Mouse (Mus musculus) kidney, postnatal 0 days (tissue): ENCODE measurements around the gene Zfp780b. TPM values are rescaled to one million over a fixed set of nuclear protein-coding genes. Genes with fewer than 3 reads are reported as not detected.
"Not testable (repeated sequence)": the region's sequence is repeated elsewhere in the genome, so short reads cannot be mapped to it uniquely, and the experiment has no call there.

Source experiments
- ATAC-seq: fragments of 200-750 bp; cut with Nextera tagmentation; replicated peaks from 2 replicates; pipeline ENCODE4 v1.8.0; 2017; ENCODE audit warnings: low read depth, moderate number of reproducible peaks, moderate TSS enrichment, moderate library complexity; ENCODE audit not compliant: low FRiP score
- DNase-seq: peaks from one replicate; pipeline ENCODE4 v3.0.0-alpha.2; 2016; ENCODE audit warnings: low spot score
- H3K27ac ChIP-seq: fragments of 300-500 bp; sonication (generic); 2 replicates; pipeline ENCODE4 v1.5.1; 2014; ENCODE audit warnings: mild to moderate bottlenecking
- H3K27me3 ChIP-seq: fragments of 300-500 bp; sonication (generic); 2 replicates; pipeline ENCODE4 v1.6.1; 2014; ENCODE audit warnings: low read length, mixed read lengths; ENCODE audit not compliant: insufficient read depth
- H3K36me3 ChIP-seq: fragments of 300-500 bp; sonication (generic); 2 replicates; pipeline ENCODE4 v1.6.1; 2014; ENCODE audit warnings: low read length, mixed read lengths; ENCODE audit not compliant: insufficient read depth
- H3K4me1 ChIP-seq: fragments of 300-500 bp; sonication (generic); replicated peaks from 2 replicates; pipeline ENCODE4 v1.6.1; 2014; ENCODE audit warnings: antibody characterized with exemption, low read length, mixed read lengths; ENCODE audit not compliant: insufficient read depth
- H3K4me2 ChIP-seq: fragments of 300-500 bp; sonication (generic); 2 replicates; pipeline ENCODE4 v1.6.1; 2014; ENCODE audit warnings: mild to moderate bottlenecking, low read length, moderate library complexity, mixed read lengths
- H3K4me3 ChIP-seq: fragments of 300-500 bp; sonication (generic); replicated peaks from 2 replicates; pipeline ENCODE4 v1.5.1; 2014; ENCODE audit warnings: low read depth, low read length
- H3K9ac ChIP-seq: fragments of 300-500 bp; sonication (generic); 2 replicates; pipeline ENCODE4 v1.6.1; 2014; ENCODE audit warnings: low read depth, low read length
- H3K9me3 ChIP-seq: fragments of 300-500 bp; sonication (generic); replicated peaks from 2 replicates; pipeline ENCODE4 v1.6.1; 2016; ENCODE audit warnings: low read length, inconsistent platforms, mixed read lengths
- CTCF ChIP-seq: IDR thresholded peaks from 2 replicates; pipeline ENCODE4 v1.5.1; 2016; ENCODE audit warnings: antibody characterized with exemption, low read depth, mild to moderate bottlenecking, moderate library complexity
- whole genome bisulfite sequencing: fragments of 180-500 bp; shearing (Covaris S2); extraction: QIAGEN DNeasy Blood & Tissue Kit; methylation state at CpG from one replicate; pipeline ENCODE4 v1.1.7; 2014; 5-methylcytosine and 5-hydroxymethylcytosine counted together
- polyA plus RNA-seq: library from polyadenylated mRNA; unstranded; fragments of >200 nt; fragmentation: Nextera tagmentation; extraction: Ambion mirVana; gene quantifications from 2 replicates; pipeline ENCODE4 v1.2.1, GENCODE M21; 2015

Zfp780b gene
- polyA plus RNA-seq, 1 experiment from 2014 or later = 9.4 TPM

GRCm38 (mm10) chr7:27941869-27942268, 37.1 kb downstream of the Zfp780b start:
- DNase-seq, H3K36me3 ChIP-seq, H3K9ac ChIP-seq, ATAC-seq, H3K9me3 ChIP-seq, H3K4me3 ChIP-seq, H3K4me1 ChIP-seq, H3K27me3 ChIP-seq, H3K4me2 ChIP-seq, H3K27ac ChIP-seq: not testable (repeated sequence)
- 45% methylated on average over 5 of the region's 7 CpGs for WGBS
- TF ChIP-seq CTCF = peak; percentile 32

GRCm38 (mm10) chr7:27933800-27934158, 45.2 kb downstream of the Zfp780b start:
- H3K4me2 ChIP-seq = peak overlapping the region; percentile 49
- WGBS = 14% methylated on average over 1 of the region's 9 CpGs
- H3K36me3 ChIP-seq, H3K27ac ChIP-seq, ATAC-seq, H3K9me3 ChIP-seq, H3K4me1 ChIP-seq, DNase-seq, H3K9ac ChIP-seq, H3K4me3 ChIP-seq, H3K27me3 ChIP-seq: not testable (repeated sequence)

GRCm38 (mm10) chr7:27933050-27933799, 45.7 kb downstream of the Zfp780b start:
- Histone ChIP-seq H3K4me3 (no peak overlapping the region), H3K27me3 (no peaks in the 10 kb centered on the region), H3K4me2 (peak overlapping the region; percentile 49), H3K4me1 (0 out of 2 replicates have a peak, but pooled peaks cover 5% of the 10 kb centered on the region), H3K27ac (no peak overlapping the region), H3K9me3 (no peaks in the 10 kb centered on the region), H3K36me3 (no peaks in the 10 kb centered on the region), H3K9ac (peak overlapping the region; percentile 42; the same call in 1 of the 2 replicates)
- 18% methylated on average over 7 of the region's 7 CpGs for WGBS
- DNase-seq (peak; percentile 10), ATAC-seq (no peak)
- TF ChIP-seq CTCF = no peak

GRCm38 (mm10) chr7:27928818-27929695, 49.9 kb downstream of the Zfp780b start, which contains the start of gene Zfp974:
TSS of gene Zfp974 (minus strand) at chr7:27929460.
- peak within 1 kb of the TSS; percentile 78 for H3K4me2 ChIP-seq
- 0 out of 2 replicates have a peak, but pooled peaks have one; percentile 10 for TF ChIP-seq CTCF
- peak; percentile 91 for DNase-seq
- H3K4me1 ChIP-seq = 0 out of 2 replicates have a peak, but pooled peaks cover 6% of the 10 kb centered on the region
- no peaks in the 10 kb centered on the region for H3K27me3 ChIP-seq
- H3K9ac ChIP-seq = peak within 1 kb of the TSS; percentile 84
- peak within 1 kb of the TSS; percentile 54; the same call in 1 of the 2 replicates for H3K27ac ChIP-seq
- WGBS = 4% methylated on average over 40 of the region's 40 CpGs
- no peaks in the 10 kb centered on the region for H3K36me3 ChIP-seq
- peak within 1 kb of the TSS; percentile 80 for H3K4me3 ChIP-seq
- ATAC-seq = peak; percentile 82
- no peaks in the 10 kb centered on the region for H3K9me3 ChIP-seq

GRCm38 (mm10) chr7:27927041-27927440, 51.9 kb downstream of the Zfp780b start:
- not testable (repeated sequence) for H3K4me2 ChIP-seq, DNase-seq, H3K27me3 ChIP-seq, H3K4me3 ChIP-seq, H3K4me1 ChIP-seq, ATAC-seq, H3K9ac ChIP-seq, H3K36me3 ChIP-seq, H3K27ac ChIP-seq, H3K9me3 ChIP-seq
- 43% methylated on average over 4 of the region's 4 CpGs for WGBS

- H3K27ac ChIP-seq, ATAC-seq: not testable (repeated sequence)
- 90% methylated on average over 3 of the region's 4 CpGs for WGBS
Measured at GRCm38 (mm10) chr7:27910952-27911351, 68.0 kb downstream of the Zfp780b start.

More at GRCm38 (mm10) chr7:27910952-27911351, 68.0 kb downstream of the Zfp780b start:
- not testable (repeated sequence) for H3K9me3 ChIP-seq, H3K4me3 ChIP-seq, H3K9ac ChIP-seq, H3K4me1 ChIP-seq, DNase-seq, H3K27me3 ChIP-seq, H3K4me2 ChIP-seq
- peaks cover 16% of the 10 kb centered on the region; the same call in 1 of the 2 replicates for H3K36me3 ChIP-seq

Other genes with a start within 250 kb of the Zfp780b start
- 20.8 and 23.9 TPM in 2 replicates for gene Zfp60, start 247.8 kb downstream of the Zfp780b start, polyA plus RNA-seq
- 1.9 and 2.3 TPM in 2 replicates for gene Zfp626, start 172.0 kb downstream of the Zfp780b start, polyA plus RNA-seq
- gene Zfp59, start 140.6 kb downstream of the Zfp780b start, polyA plus RNA-seq = 6.0 and 6.4 TPM in 2 replicates
- 2.2 and 2.4 TPM in 2 replicates for gene Zfp607a, start 121.6 kb downstream of the Zfp780b start, polyA plus RNA-seq
- 5.4 and 5.8 TPM in 2 replicates for gene Zfp974, start 49.7 kb downstream of the Zfp780b start, polyA plus RNA-seq
- 2.6 and 2.8 TPM in 2 replicates for gene Zfp850, start 34.9 kb upstream of the Zfp780b start, polyA plus RNA-seq
- 229 and 245 TPM in 2 replicates for gene Psmc4, start 70.9 kb upstream of the Zfp780b start, polyA plus RNA-seq
- 0.92 and 0.96 TPM in 2 replicates for gene Fcgbp, start 92.1 kb upstream of the Zfp780b start, polyA plus RNA-seq
- gene 9530053A07Rik, start 150.3 kb upstream of the Zfp780b start, polyA plus RNA-seq = 0.08 TPM in 2 replicates
- gene Fbl, start 190.5 kb upstream of the Zfp780b start, polyA plus RNA-seq = 111 and 114 TPM in 2 replicates
- 13.1 and 15.0 TPM in 2 replicates for gene Dyrk1b, start 200.3 kb upstream of the Zfp780b start, polyA plus RNA-seq